Mouse (Mus musculus): ENCODE results near the gene Pycr1. TPM values are rescaled to one million over a fixed set of nuclear protein-coding genes. Genes with fewer than 3 reads are reported as not detected.

Gene Pycr1
- polyA plus RNA-seq, 1 experiment from 2014 or later, result 29.8 TPM

- Histone ChIP-seq H3K27me3 (ENCODE audit: insufficient read depth, low read length) (peaks cover 58% of the 10 kb centered on the region), H3K4me3 (ENCODE audit: low read depth, low read length) (peak overlapping the region; percentile 7), H3K9me3 (ENCODE audit: low read depth, low read length) (no peaks in the 10 kb centered on the region), H3K9ac (no peak overlapping the region), H3K27ac (ENCODE audit: low read depth) (no peak overlapping the region), H3K4me1 (ENCODE audit: insufficient read depth) (peaks cover 7% of the 10 kb centered on the region; the same call in 1 of the 2 replicates), H3K4me2 (peak overlapping the region; percentile 72), H3K36me3 (ENCODE audit: insufficient read depth) (no peaks in the 10 kb centered on the region)
- DNase-seq (peak; percentile 87), ATAC-seq (ENCODE audit: insufficient read depth) (0 out of 2 replicates have a peak, but pooled peaks have one; percentile 33)
- 2% methylated on average over 24 of the region's 24 CpGs for WGBS
- TF ChIP-seq CTCF (IDR thresholded peaks at IDR 0.05; ENCODE audit: low read depth), result peak; percentile 89
Measured at GRCm38 (mm10) chr11:120658876-120659410, 15.4 kb upstream of the Pycr1 start.

- H3K9me3 ChIP-seq (ENCODE audit: low read depth, low read length), result no peaks in the 10 kb centered on the region
- no peak overlapping the region for H3K4me2 ChIP-seq
- H3K4me3 ChIP-seq (ENCODE audit: low read depth, low read length), result no peak overlapping the region
- TF ChIP-seq CTCF (IDR thresholded peaks at IDR 0.05; ENCODE audit: low read depth), result no peak
- peaks cover 7% of the 10 kb centered on the region; the same call in 1 of the 2 replicates for H3K4me1 ChIP-seq (ENCODE audit: insufficient read depth)
- ATAC-seq (ENCODE audit: insufficient read depth) (no peak), DNase-seq (no peak)
- H3K9ac ChIP-seq, result no peak overlapping the region
- H3K27me3 ChIP-seq (ENCODE audit: insufficient read depth, low read length), result peaks cover 53% of the 10 kb centered on the region
- H3K36me3 ChIP-seq (ENCODE audit: insufficient read depth), result no peaks in the 10 kb centered on the region
- WGBS, result 84% methylated on average over 4 of the region's 4 CpGs
- no peak overlapping the region for H3K27ac ChIP-seq (ENCODE audit: low read depth)
Measured at GRCm38 (mm10) chr11:120657301-120657700, 13.7 kb upstream of the Pycr1 start.

- WGBS, result 58% methylated on average over 3 of the region's 3 CpGs
- no peak overlapping the region for H3K4me2 ChIP-seq
Measured at GRCm38 (mm10) chr11:120654741-120655140, 11.2 kb upstream of the Pycr1 start.

GRCm38 (mm10) chr11:120651872-120652271 is 8.3 kb upstream of the Pycr1 start:
- peak; percentile 45 for TF ChIP-seq CTCF (IDR thresholded peaks at IDR 0.05; ENCODE audit: low read depth)
- Histone ChIP-seq H3K36me3 (ENCODE audit: insufficient read depth) (no peaks in the 10 kb centered on the region), H3K9me3 (ENCODE audit: low read depth, low read length) (no peaks in the 10 kb centered on the region), H3K4me1 (ENCODE audit: insufficient read depth) (0 out of 2 replicates have a peak, but pooled peaks cover 5% of the 10 kb centered on the region), H3K9ac (no peak overlapping the region), H3K4me3 (ENCODE audit: low read depth, low read length) (no peak overlapping the region), H3K27ac (ENCODE audit: low read depth) (no peak overlapping the region), H3K27me3 (ENCODE audit: insufficient read depth, low read length) (peaks cover 12% of the 10 kb centered on the region; the same call in 1 of the 2 replicates), H3K4me2 (no peak overlapping the region)
- ATAC-seq (ENCODE audit: insufficient read depth) (no peak), DNase-seq (no peak)
- WGBS, result 60% methylated on average over 3 of the region's 3 CpGs

More at GRCm38 (mm10) chr11:120654741-120655140, 11.2 kb upstream of the Pycr1 start:
- DNase-seq, result no peak
- H3K27ac ChIP-seq (ENCODE audit: low read depth), result no peak overlapping the region
- no peak for ATAC-seq (ENCODE audit: insufficient read depth)
- H3K4me3 ChIP-seq (ENCODE audit: low read depth, low read length), result no peak overlapping the region
- H3K9ac ChIP-seq, result no peak overlapping the region
- no peaks in the 10 kb centered on the region for H3K36me3 ChIP-seq (ENCODE audit: insufficient read depth)
- no peaks in the 10 kb centered on the region for H3K9me3 ChIP-seq (ENCODE audit: low read depth, low read length)
- TF ChIP-seq CTCF (IDR thresholded peaks at IDR 0.05; ENCODE audit: low read depth), result no peak
- H3K4me1 ChIP-seq (ENCODE audit: insufficient read depth), result no peaks in the 10 kb centered on the region
- peaks cover 27% of the 10 kb centered on the region for H3K27me3 ChIP-seq (ENCODE audit: insufficient read depth, low read length)

- Histone ChIP-seq H3K4me2 (peak within 1 kb of the TSS; percentile 51), H3K27ac (ENCODE audit: low read depth) (no peak within 1 kb of the TSS; the same call in 1 of the 2 replicates), H3K36me3 (ENCODE audit: insufficient read depth) (no peaks in the 10 kb centered on the region), H3K9me3 (ENCODE audit: low read depth, low read length) (no peaks in the 10 kb centered on the region), H3K4me1 (ENCODE audit: insufficient read depth) (peaks cover 6% of the 10 kb centered on the region; the same call in 1 of the 2 replicates), H3K4me3 (ENCODE audit: low read depth, low read length) (peak within 1 kb of the TSS; percentile 20), H3K27me3 (ENCODE audit: insufficient read depth, low read length) (peaks cover 12% of the 10 kb centered on the region; the same call in 1 of the 2 replicates), H3K9ac (peak within 1 kb of the TSS; percentile 24; the same call in 1 of the 2 replicates)
- DNase-seq (no peak), ATAC-seq (ENCODE audit: insufficient read depth) (no peak)
- 5% methylated on average over 13 of the region's 13 CpGs for WGBS
- TF ChIP-seq CTCF (IDR thresholded peaks at IDR 0.05; ENCODE audit: low read depth), result no peak
Measured at GRCm38 (mm10) chr11:120648001-120648476, 4.5 kb upstream of the Pycr1 start, which contains the start of gene Myadml2. Gene Myadml2, minus strand, starts transcription at chr11:120648158.

GRCm38 (mm10) chr11:120647047-120647830 is 3.7 kb upstream of the Pycr1 start:
- H3K4me1 ChIP-seq (ENCODE audit: insufficient read depth), result peaks cover 11% of the 10 kb centered on the region; the same call in 1 of the 2 replicates
- no peak overlapping the region; the same call in 1 of the 2 replicates for H3K27ac ChIP-seq (ENCODE audit: low read depth)
- DNase-seq (no peak), ATAC-seq (ENCODE audit: insufficient read depth) (no peak)
- H3K4me3 ChIP-seq (ENCODE audit: low read depth, low read length), result peak overlapping the region; percentile 20; the same call in 1 of the 2 replicates
- H3K36me3 ChIP-seq (ENCODE audit: insufficient read depth), result no peaks in the 10 kb centered on the region
- H3K4me2 ChIP-seq, result peak overlapping the region; percentile 51
- no peaks in the 10 kb centered on the region for H3K9me3 ChIP-seq (ENCODE audit: low read depth, low read length)
- WGBS, result 67% methylated on average over 35 of the region's 35 CpGs
- TF ChIP-seq CTCF (IDR thresholded peaks at IDR 0.05; ENCODE audit: low read depth), result no peak
- H3K9ac ChIP-seq, result peak overlapping the region; percentile 24; the same call in 1 of the 2 replicates
- H3K27me3 ChIP-seq (ENCODE audit: insufficient read depth, low read length), result peaks cover 15% of the 10 kb centered on the region; the same call in 1 of the 2 replicates

Data from lung, embryonic 14.5 days (tissue).